Mouse (Mus musculus): Measurements from ENCODE around the gene Slc26a10. TPM values are rescaled to one million over a fixed set of nuclear protein-coding genes. Genes with fewer than 3 reads are reported as not detected.
A peak's percentile ranks its signal among the peaks of the same experiment; 100 is the strongest.

Gene Slc26a10
- total and polyA plus RNA-seq, 2 experiments from 2014 or later = 0.10 to 0.80 TPM

- 2% methylated on average over 26 of the region's 26 CpGs for WGBS
- peak overlapping the region; percentile 99 for H3K4me2 ChIP-seq (ENCODE audit: low read depth)
- ATAC-seq (peak; percentile 3), DNase-seq (peak; percentile 51)
- H3K4me1 ChIP-seq (ENCODE audit: insufficient read depth) = peaks cover 15% of the 10 kb centered on the region
- peak overlapping the region; percentile 70 for H3K27ac ChIP-seq (ENCODE audit: low read depth, low read length)
- H3K4me3 ChIP-seq (ENCODE audit: low read depth, low read length) = peak overlapping the region; percentile 64
- no peak for TF ChIP-seq CTCF (IDR thresholded peaks at IDR 0.05; ENCODE audit: low read depth)
- H3K36me3 ChIP-seq (ENCODE audit: insufficient read depth) = peaks cover 30% of the 10 kb centered on the region
- peak overlapping the region; percentile 80 for H3K9ac ChIP-seq
- H3K9me3 ChIP-seq (ENCODE audit: low read length) = no peaks in the 10 kb centered on the region
- no peaks in the 10 kb centered on the region for H3K27me3 ChIP-seq (ENCODE audit: insufficient read depth, low read length)
Measured at GRCm38 (mm10) chr10:127189116-127189650, 8.7 kb upstream of the Slc26a10 start.

GRCm38 (mm10) chr10:127188465-127189115, 8.1 kb upstream of the Slc26a10 start:
- H3K36me3 ChIP-seq (ENCODE audit: insufficient read depth) = peaks cover 30% of the 10 kb centered on the region
- no peak for TF ChIP-seq CTCF (IDR thresholded peaks at IDR 0.05; ENCODE audit: low read depth)
- peak overlapping the region; percentile 64 for H3K4me3 ChIP-seq (ENCODE audit: low read depth, low read length)
- peaks cover 15% of the 10 kb centered on the region; the same call in 1 of the 2 replicates for H3K4me1 ChIP-seq (ENCODE audit: insufficient read depth)
- peak overlapping the region; percentile 99 for H3K4me2 ChIP-seq (ENCODE audit: low read depth)
- peak; percentile 79 for ATAC-seq
- WGBS = under 1% methylated on average over 36 of the region's 46 CpGs
- peak overlapping the region; percentile 70 for H3K27ac ChIP-seq (ENCODE audit: low read depth, low read length)
- peak overlapping the region; percentile 80 for H3K9ac ChIP-seq
- DNase-seq = peak; percentile 69
- H3K9me3 ChIP-seq (ENCODE audit: low read length) = no peaks in the 10 kb centered on the region
- H3K27me3 ChIP-seq (ENCODE audit: insufficient read depth, low read length) = no peaks in the 10 kb centered on the region

GRCm38 (mm10) chr10:127188079-127188453, 7.6 kb upstream of the Slc26a10 start:
- H3K4me1 ChIP-seq (ENCODE audit: insufficient read depth) = peaks cover 15% of the 10 kb centered on the region; the same call in 1 of the 2 replicates
- H3K36me3 ChIP-seq (ENCODE audit: insufficient read depth) = peaks cover 27% of the 10 kb centered on the region
- H3K9ac ChIP-seq = peak overlapping the region; percentile 80
- peak overlapping the region; percentile 99 for H3K4me2 ChIP-seq (ENCODE audit: low read depth)
- no peaks in the 10 kb centered on the region for H3K27me3 ChIP-seq (ENCODE audit: insufficient read depth, low read length)
- H3K4me3 ChIP-seq (ENCODE audit: low read depth, low read length) = peak overlapping the region; percentile 64
- peak overlapping the region; percentile 70 for H3K27ac ChIP-seq (ENCODE audit: low read depth, low read length)
- TF ChIP-seq CTCF (IDR thresholded peaks at IDR 0.05; ENCODE audit: low read depth) = no peak
- H3K9me3 ChIP-seq (ENCODE audit: low read length) = no peaks in the 10 kb centered on the region
- DNase-seq (no peak), ATAC-seq (no peak)
- WGBS = 4% methylated on average over 14 of the region's 21 CpGs

- H3K4me2 ChIP-seq (ENCODE audit: low read depth) = peak overlapping the region; percentile 99
- peak overlapping the region; percentile 70 for H3K27ac ChIP-seq (ENCODE audit: low read depth, low read length)
- H3K4me3 ChIP-seq (ENCODE audit: low read depth, low read length) = peak overlapping the region; percentile 64
- H3K36me3 ChIP-seq (ENCODE audit: insufficient read depth) = peaks cover 22% of the 10 kb centered on the region
- TF ChIP-seq CTCF (IDR thresholded peaks at IDR 0.05; ENCODE audit: low read depth) = no peak
- H3K27me3 ChIP-seq (ENCODE audit: insufficient read depth, low read length) = no peaks in the 10 kb centered on the region
- peak; percentile 11; the same call in 1 of the 2 replicates for ATAC-seq
- 26% methylated on average over 10 of the region's 10 CpGs for WGBS
- peak overlapping the region; percentile 80 for H3K9ac ChIP-seq
- peak; percentile 60 for DNase-seq
- no peaks in the 10 kb centered on the region for H3K9me3 ChIP-seq (ENCODE audit: low read length)
- H3K4me1 ChIP-seq (ENCODE audit: insufficient read depth) = peaks cover 15% of the 10 kb centered on the region; the same call in 1 of the 2 replicates
Measured at GRCm38 (mm10) chr10:127187371-127188078, 7.1 kb upstream of the Slc26a10 start.

GRCm38 (mm10) chr10:127186451-127186850, 6.0 kb upstream of the Slc26a10 start:
- H3K9ac ChIP-seq = no peak overlapping the region
- peaks cover 15% of the 10 kb centered on the region; the same call in 1 of the 2 replicates for H3K4me1 ChIP-seq (ENCODE audit: insufficient read depth)
- H3K36me3 ChIP-seq (ENCODE audit: insufficient read depth) = peaks cover 14% of the 10 kb centered on the region
- no peak overlapping the region for H3K4me3 ChIP-seq (ENCODE audit: low read depth, low read length)
- peak; percentile 51 for TF ChIP-seq CTCF (IDR thresholded peaks at IDR 0.05; ENCODE audit: low read depth)
- no peak overlapping the region for H3K27ac ChIP-seq (ENCODE audit: low read depth, low read length)
- H3K4me2 ChIP-seq (ENCODE audit: low read depth) = no peak overlapping the region
- ATAC-seq (no peak), DNase-seq (no peak)
- no peaks in the 10 kb centered on the region for H3K27me3 ChIP-seq (ENCODE audit: insufficient read depth, low read length)
- WGBS = 82% methylated on average over 1 of the region's 1 CpGs
- no peaks in the 10 kb centered on the region for H3K9me3 ChIP-seq (ENCODE audit: low read length)

- Histone ChIP-seq H3K27me3 (ENCODE audit: insufficient read depth, low read length) (no peaks in the 10 kb centered on the region), H3K4me2 (ENCODE audit: low read depth) (no peak overlapping the region), H3K9me3 (ENCODE audit: low read length) (no peaks in the 10 kb centered on the region), H3K4me1 (ENCODE audit: insufficient read depth) (peaks cover 15% of the 10 kb centered on the region; the same call in 1 of the 2 replicates), H3K4me3 (ENCODE audit: low read depth, low read length) (no peak overlapping the region), H3K36me3 (ENCODE audit: insufficient read depth) (peaks cover 5% of the 10 kb centered on the region; the same call in 1 of the 2 replicates), H3K27ac (ENCODE audit: low read depth, low read length) (no peak overlapping the region), H3K9ac (no peak overlapping the region)
- 85% methylated on average over 15 of the region's 15 CpGs for WGBS
- TF ChIP-seq CTCF (IDR thresholded peaks at IDR 0.05; ENCODE audit: low read depth) = no peak
- ATAC-seq = no peak
- no peak for DNase-seq
Measured at GRCm38 (mm10) chr10:127185506-127185905, 5.1 kb upstream of the Slc26a10 start.
